Mouse (Mus musculus) kidney, adult 2 months (tissue): ENCODE results near the gene Ankrd13b.

Experiments
- CTCF ChIP-seq: fragments of 200-500 bp; conservative IDR thresholded peaks from 2 replicates; pipeline ENCODE4 v1.5.1; 2011; ENCODE audit warnings: low read depth, mild to moderate bottlenecking, control low read depth, low read length, moderate library complexity, mixed read lengths; ENCODE audit not compliant: insufficient read depth, insufficient read length
- POLR2A ChIP-seq: fragments of 200-500 bp; IDR thresholded peaks from one replicate; pipeline ENCODE4 v1.6.1; 2011; ENCODE audit warnings: low read depth, low read length, control low read depth

DNA sequence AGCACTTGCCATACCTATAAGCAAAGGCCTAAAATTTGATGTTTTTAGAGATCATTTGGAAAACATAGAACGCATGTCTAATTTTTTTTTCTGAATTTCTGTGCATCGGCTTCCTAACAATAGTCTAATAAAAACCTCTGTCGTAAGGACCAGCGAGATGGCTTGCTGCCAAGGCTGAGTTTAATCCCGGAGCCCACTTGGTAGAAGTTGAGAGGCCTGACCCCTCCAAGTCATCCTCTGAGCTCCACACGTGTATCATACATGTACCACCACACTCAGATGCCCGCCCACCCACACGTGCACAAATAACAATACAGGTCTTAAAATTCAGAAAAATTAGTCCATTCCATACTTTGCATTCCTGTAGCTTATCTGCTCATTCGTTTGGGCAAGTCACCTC, 49.4 kb downstream of the Ankrd13b start:
- TF ChIP-seq POLR2A (no peak), CTCF (no peak)
